Mouse (Mus musculus) olfactory bulb, adult 2 months (tissue): ENCODE data around the gene Spata1. TPM values are rescaled to one million over a fixed set of nuclear protein-coding genes. Genes with fewer than 3 reads are reported as not detected.

Experiments used
- H3K27ac ChIP-seq: fragments of 200-500 bp; 2 replicates; pipeline ENCODE4 v1.5.1; 2012; ENCODE audit warnings: low read depth, low read length; ENCODE audit not compliant: insufficient read depth
- H3K4me1 ChIP-seq: fragments of 200-500 bp; 2 replicates; pipeline ENCODE4 v1.6.1; 2012; ENCODE audit warnings: low read length; ENCODE audit not compliant: control insufficient read depth, insufficient read depth
- H3K4me3 ChIP-seq: fragments of 200-500 bp; 2 replicates; pipeline ENCODE4 v1.5.1; 2012; ENCODE audit warnings: mild to moderate bottlenecking, low read depth, low read length, moderate library complexity; ENCODE audit not compliant: insufficient read depth
- CTCF ChIP-seq: fragments of 200-500 bp; IDR thresholded peaks from 2 replicates; pipeline ENCODE4 v1.5.1; 2012; ENCODE audit warnings: low read depth, mild to moderate bottlenecking, low read length, moderate library complexity; ENCODE audit not compliant: insufficient read depth
- POLR2A ChIP-seq: fragments of 200-500 bp; IDR thresholded peaks from 2 replicates; pipeline ENCODE4 v1.6.1; 2012; ENCODE audit warnings: mild to moderate bottlenecking, low read depth, low read length, moderate library complexity; ENCODE audit not compliant: insufficient read depth
- WGBS: fragments of 180-500 bp; shearing (Covaris S2); methylation state at CpG from one replicate; pipeline ENCODE4 v1.1.7; 2018; 5-methylcytosine and 5-hydroxymethylcytosine counted together
- polyA plus RNA-seq: library from polyadenylated mRNA; stranded (reverse); fragments of >200 nt; gene quantifications from 2 replicates; pipeline ENCODE4 v1.2.4, GENCODE M21; 2012; ENCODE audit warnings: low replicate concordance; ENCODE audit not compliant: missing spikeins, insufficient read depth, insufficient read length

Gene Spata1
- polyA plus RNA-seq, 1 experiment = not detected

GRCm38 (mm10) chr3:146472657-146473056 is 26.9 kb downstream of the Spata1 start:
- 72% methylated on average over 4 of the region's 4 CpGs for WGBS
- no peak for TF ChIP-seq CTCF
- TF ChIP-seq POLR2A = no peak
- Histone ChIP-seq H3K4me3 (no peak overlapping the region), H3K4me1 (no peaks in the 10 kb centered on the region), H3K27ac (no peak overlapping the region)

- 88% methylated on average over 2 of the region's 2 CpGs for WGBS
- Histone ChIP-seq H3K4me3 (no peak overlapping the region), H3K4me1 (no peaks in the 10 kb centered on the region), H3K27ac (no peak overlapping the region)
- TF ChIP-seq POLR2A (no peak), CTCF (no peak)
These were observed 30.3 kb downstream of the Spata1 start for GRCm38 (mm10) chr3:146469226-146469625.

GRCm38 (mm10) chr3:146462939-146463338 is 36.6 kb downstream of the Spata1 start:
- H3K4me3 ChIP-seq = no peak overlapping the region
- 67% methylated on average over 2 of the region's 2 CpGs for WGBS
- TF ChIP-seq CTCF (no peak), POLR2A (no peak)

GRCm38 (mm10) chr3:146451375-146451774 is 48.2 kb downstream of the Spata1 start:
- Histone ChIP-seq H3K27ac (no peak overlapping the region), H3K4me3 (no peak overlapping the region), H3K4me1 (0 out of 2 replicates have a peak, but pooled peaks cover 2% of the 10 kb centered on the region)
- WGBS = 87% methylated on average over 5 of the region's 5 CpGs
- TF ChIP-seq POLR2A = no peak
- no peak for TF ChIP-seq CTCF

More at GRCm38 (mm10) chr3:146462939-146463338, 36.6 kb downstream of the Spata1 start:
- Histone ChIP-seq H3K27ac (no peak overlapping the region), H3K4me1 (no peaks in the 10 kb centered on the region)

GRCm38 (mm10) chr3:146450371-146450841 is 49.1 kb downstream of the Spata1 start:
- Histone ChIP-seq H3K4me1 (0 out of 2 replicates have a peak, but pooled peaks cover 2% of the 10 kb centered on the region), H3K27ac (peak overlapping the region; percentile 72), H3K4me3 (peak overlapping the region; percentile 81)
- TF ChIP-seq CTCF (no peak), POLR2A (peak; percentile 86)
- under 1% methylated on average over 29 of the region's 29 CpGs for WGBS

GRCm38 (mm10) chr3:146449745-146450250 is 49.8 kb downstream of the Spata1 start, which contains the start of gene Ctbs:
Gene Ctbs (plus strand): TSS chr3:146449795.
- Histone ChIP-seq H3K4me3 (peak within 1 kb of the TSS; percentile 81), H3K27ac (peak within 1 kb of the TSS; percentile 72), H3K4me1 (0 out of 2 replicates have a peak, but pooled peaks cover 2% of the 10 kb centered on the region)
- no peak for TF ChIP-seq POLR2A
- no peak for TF ChIP-seq CTCF
- WGBS = 28% methylated on average over 9 of the region's 9 CpGs

- H3K27ac ChIP-seq = no peak overlapping the region
- 74% methylated on average over 6 of the region's 6 CpGs for WGBS
- H3K4me3 ChIP-seq = no peak overlapping the region
- TF ChIP-seq POLR2A (no peak), CTCF (no peak)
- 0 out of 2 replicates have a peak, but pooled peaks cover 2% of the 10 kb centered on the region for H3K4me1 ChIP-seq
These were observed 50.6 kb downstream of the Spata1 start for GRCm38 (mm10) chr3:146448969-146449368.

GRCm38 (mm10) chr3:146448372-146448771 is 51.2 kb downstream of the Spata1 start:
- 92% methylated on average over 10 of the region's 10 CpGs for WGBS
- H3K27ac ChIP-seq = no peak overlapping the region
- no peak for TF ChIP-seq CTCF
- TF ChIP-seq POLR2A = no peak

GRCm38 (mm10) chr3:146447598-146447997 is 52.0 kb downstream of the Spata1 start:
- no peak overlapping the region for H3K27ac ChIP-seq
- H3K4me1 ChIP-seq = 0 out of 2 replicates have a peak, but pooled peaks cover 2% of the 10 kb centered on the region
- no peak overlapping the region for H3K4me3 ChIP-seq
- 91% methylated on average over 3 of the region's 3 CpGs for WGBS
- TF ChIP-seq CTCF = no peak

More at GRCm38 (mm10) chr3:146448372-146448771, 51.2 kb downstream of the Spata1 start:
- Histone ChIP-seq H3K4me3 (no peak overlapping the region), H3K4me1 (0 out of 2 replicates have a peak, but pooled peaks cover 2% of the 10 kb centered on the region)
